Mouse (Mus musculus) liver, adult 2 months (tissue): ENCODE data around the gene Abcc9. TPM values are rescaled to one million over a fixed set of nuclear protein-coding genes. Genes with fewer than 3 reads are reported as not detected.

ENCODE experiments used
- DNase-seq: peaks from one replicate; pipeline ENCODE4 v3.0.0-alpha.2; 2011; ENCODE audit warnings: low read depth, low spot score; ENCODE audit errors: extremely low read depth
- H3K27ac ChIP-seq: fragments of 200-500 bp; replicated peaks from 2 replicates; pipeline ENCODE4 v1.5.1; 2012; ENCODE audit warnings: low read depth, mild to moderate bottlenecking, control low read depth, inconsistent platforms, low read length; ENCODE audit not compliant: insufficient read depth
- H3K27me3 ChIP-seq: fragments of 200-500 bp; 2 replicates; pipeline ENCODE4 v1.6.1; 2012; ENCODE audit warnings: mild to moderate bottlenecking, moderate library complexity, low read length, inconsistent platforms; ENCODE audit not compliant: control insufficient read depth, insufficient read depth
- H3K36me3 ChIP-seq: fragments of 200-500 bp; 2 replicates; pipeline ENCODE4 v1.6.1; 2012; ENCODE audit warnings: low read length, inconsistent platforms; ENCODE audit not compliant: control insufficient read depth, insufficient read depth
- H3K4me1 ChIP-seq: fragments of 200-500 bp; 2 replicates; pipeline ENCODE4 v1.6.1; 2011; ENCODE audit warnings: low read length; ENCODE audit not compliant: control insufficient read depth, insufficient read depth
- H3K4me3 ChIP-seq: fragments of 200-500 bp; 2 replicates; pipeline ENCODE4 v1.5.1; 2011; ENCODE audit warnings: low read depth, mild to moderate bottlenecking, control low read depth, low read length, moderate library complexity; ENCODE audit not compliant: insufficient read depth
- H3K79me2 ChIP-seq: fragments of 200-500 bp; 2 replicates; pipeline ENCODE4 v1.6.1; 2012; ENCODE audit warnings: inconsistent platforms, mild to moderate bottlenecking, low read length, moderate library complexity; ENCODE audit not compliant: control insufficient read depth, insufficient read depth
- H3K9ac ChIP-seq: fragments of 200-500 bp; 2 replicates; pipeline ENCODE4 v1.6.1; 2012; ENCODE audit warnings: low read depth, mild to moderate bottlenecking, control low read depth, inconsistent platforms, low read length
- CTCF ChIP-seq: fragments of 200-500 bp; IDR thresholded peaks from 2 replicates; pipeline ENCODE4 v1.5.1; 2011; ENCODE audit warnings: low read depth, low read length, control low read depth
- POLR2A ChIP-seq: fragments of 200-500 bp; IDR thresholded peaks from 2 replicates; pipeline ENCODE4 v1.6.1; 2011; ENCODE audit warnings: low read length, control low read depth; ENCODE audit not compliant: insufficient read depth; ENCODE audit errors: extremely low read depth
- WGBS: fragments of 180-500 bp; shearing (Covaris S2); methylation state at CpG from one replicate; pipeline ENCODE4 v1.1.7; 2018; 5-methylcytosine and 5-hydroxymethylcytosine counted together
- polyA plus RNA-seq: library from polyadenylated mRNA; depleted of rRNA; stranded (reverse); fragments of >200 nt; gene quantifications from 2 replicates; pipeline ENCODE4 v1.2.3, GENCODE M21; 2012
- total RNA-seq: library from RNA; depleted of rRNA; stranded (reverse); fragments of >200 nt; gene quantifications from 2 replicates; pipeline ENCODE4 v1.2.3, GENCODE M21; 2014

Abcc9 gene
- total and polyA plus RNA-seq, 2 experiments: 3.3 to 12.3 TPM

GRCm38 (mm10) chr6:142715026-142715425, 12.9 kb upstream of the Abcc9 start:
- WGBS: 81% methylated on average over 8 of the region's 8 CpGs
- TF ChIP-seq CTCF: no peak
- TF ChIP-seq POLR2A: no peak
- Histone ChIP-seq H3K27me3 (no peaks in the 10 kb centered on the region), H3K9ac (no peak overlapping the region), H3K27ac (peak overlapping the region; percentile 42; the same call in 1 of the 2 replicates), H3K36me3 (no peaks in the 10 kb centered on the region), H3K79me2 (no peaks in the 10 kb centered on the region), H3K4me3 (no peak overlapping the region), H3K4me1 (no peaks in the 10 kb centered on the region)
- peak; percentile 47 for DNase-seq

GRCm38 (mm10) chr6:142711106-142711505, 9.0 kb upstream of the Abcc9 start:
- no peak overlapping the region for H3K4me3 ChIP-seq
- TF ChIP-seq POLR2A (no peak), CTCF (no peak)
- no peak for DNase-seq
- no peaks in the 10 kb centered on the region for H3K36me3 ChIP-seq
- WGBS: 51% methylated on average over 4 of the region's 4 CpGs
- peaks cover 2% of the 10 kb centered on the region; the same call in 1 of the 2 replicates for H3K4me1 ChIP-seq
- H3K27me3 ChIP-seq: 0 out of 2 replicates have a peak, but pooled peaks cover 2% of the 10 kb centered on the region
- H3K9ac ChIP-seq: no peak overlapping the region
- no peaks in the 10 kb centered on the region for H3K79me2 ChIP-seq
- no peak overlapping the region for H3K27ac ChIP-seq

- Histone ChIP-seq H3K9ac (no peak overlapping the region), H3K4me1 (peaks cover 2% of the 10 kb centered on the region; the same call in 1 of the 2 replicates), H3K27ac (peak overlapping the region; percentile 43; the same call in 1 of the 2 replicates), H3K27me3 (0 out of 2 replicates have a peak, but pooled peaks cover 2% of the 10 kb centered on the region), H3K4me3 (no peak overlapping the region), H3K36me3 (no peaks in the 10 kb centered on the region), H3K79me2 (no peaks in the 10 kb centered on the region)
- WGBS: 75% methylated on average over 6 of the region's 6 CpGs
- TF ChIP-seq CTCF (no peak), POLR2A (no peak)
- no peak for DNase-seq
Measured at GRCm38 (mm10) chr6:142710690-142711089, 8.6 kb upstream of the Abcc9 start.

- Histone ChIP-seq H3K27me3 (0 out of 2 replicates have a peak, but pooled peaks cover 2% of the 10 kb centered on the region), H3K4me3 (no peak overlapping the region), H3K36me3 (no peaks in the 10 kb centered on the region), H3K79me2 (no peaks in the 10 kb centered on the region), H3K4me1 (peaks cover 2% of the 10 kb centered on the region; the same call in 1 of the 2 replicates), H3K27ac (peak overlapping the region; percentile 53), H3K9ac (no peak overlapping the region)
- TF ChIP-seq CTCF (no peak), POLR2A (no peak)
- 75% methylated on average over 6 of the region's 6 CpGs for WGBS
- peak; percentile 38 for DNase-seq
Measured at GRCm38 (mm10) chr6:142708369-142708768, 6.3 kb upstream of the Abcc9 start.

GRCm38 (mm10) chr6:142706688-142707087, 4.6 kb upstream of the Abcc9 start:
- Histone ChIP-seq H3K79me2 (no peaks in the 10 kb centered on the region), H3K9ac (no peak overlapping the region), H3K4me3 (no peak overlapping the region), H3K36me3 (no peaks in the 10 kb centered on the region), H3K4me1 (peaks cover 2% of the 10 kb centered on the region; the same call in 1 of the 2 replicates), H3K27me3 (0 out of 2 replicates have a peak, but pooled peaks cover 5% of the 10 kb centered on the region), H3K27ac (no peak overlapping the region)
- TF ChIP-seq POLR2A: no peak
- peak; percentile 71 for TF ChIP-seq CTCF
- WGBS: 88% methylated on average over 3 of the region's 3 CpGs
- no peak for DNase-seq

- Histone ChIP-seq H3K4me3 (no peak overlapping the region), H3K79me2 (no peaks in the 10 kb centered on the region), H3K4me1 (peaks cover 2% of the 10 kb centered on the region; the same call in 1 of the 2 replicates), H3K27ac (no peak overlapping the region), H3K9ac (no peak overlapping the region), H3K36me3 (no peaks in the 10 kb centered on the region), H3K27me3 (peaks cover 7% of the 10 kb centered on the region; the same call in 1 of the 2 replicates)
- no peak for DNase-seq
- TF ChIP-seq POLR2A: no peak
- TF ChIP-seq CTCF: no peak
- WGBS: 77% methylated on average over 11 of the region's 11 CpGs
Measured at GRCm38 (mm10) chr6:142703441-142703930, 1.4 kb upstream of the Abcc9 start.
